Mouse (Mus musculus): ENCODE measurements around the gene Tmem150b.

Tmem150b gene

DNA sequence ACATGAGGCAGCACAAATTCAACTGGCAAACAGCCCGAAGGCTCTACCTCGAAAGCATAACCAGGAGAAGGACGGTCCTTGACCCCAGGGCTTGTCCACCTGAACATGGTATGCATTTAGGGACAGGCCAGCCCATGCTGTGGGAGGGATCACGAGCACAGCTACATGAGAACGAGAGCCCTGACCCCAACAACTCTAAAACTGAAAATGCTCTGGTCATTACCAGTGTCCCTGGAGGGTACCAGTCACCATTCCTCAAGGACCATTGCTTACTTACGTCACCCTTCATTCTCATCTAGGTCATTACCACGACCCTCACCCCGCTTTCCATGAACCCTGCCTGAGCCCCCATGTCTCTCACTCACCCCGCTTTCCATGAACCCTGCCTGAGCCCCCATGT, 55.9 kb downstream of the Tmem150b start:
- in situ Hi-C loops (cut with MboI, MseI): loop anchor here in 1 of 2 experiments (10.0 kb wide), 1 partner anchor 396 kb away; the partner anchor contains the start of gene U2af2

DNA sequence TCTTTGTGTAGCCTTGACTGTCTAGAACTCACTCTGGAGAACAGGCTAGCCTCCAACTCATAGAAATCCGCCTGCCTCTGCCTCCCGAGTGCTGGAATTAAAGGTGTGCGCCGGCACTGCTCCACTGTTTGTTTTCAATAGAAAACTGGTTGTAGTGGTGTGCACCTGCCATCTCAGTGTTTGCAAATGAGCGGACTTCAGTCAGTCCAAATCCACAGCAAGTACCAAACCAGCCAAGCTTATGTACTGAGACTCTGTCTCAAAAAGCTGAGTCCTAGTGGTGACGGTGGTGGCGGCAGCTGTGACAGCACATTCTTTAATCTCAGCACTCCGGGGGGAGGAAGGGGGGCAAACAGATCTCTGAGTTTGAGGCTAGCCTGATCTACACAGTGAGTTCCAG, 56.5 kb downstream of the Tmem150b start:
- in situ Hi-C loops (cut with MboI, MseI): loop anchor here in 1 of 2 experiments (10.0 kb wide), 1 partner anchor 396 kb away; the partner anchor contains the start of gene U2af2

DNA sequence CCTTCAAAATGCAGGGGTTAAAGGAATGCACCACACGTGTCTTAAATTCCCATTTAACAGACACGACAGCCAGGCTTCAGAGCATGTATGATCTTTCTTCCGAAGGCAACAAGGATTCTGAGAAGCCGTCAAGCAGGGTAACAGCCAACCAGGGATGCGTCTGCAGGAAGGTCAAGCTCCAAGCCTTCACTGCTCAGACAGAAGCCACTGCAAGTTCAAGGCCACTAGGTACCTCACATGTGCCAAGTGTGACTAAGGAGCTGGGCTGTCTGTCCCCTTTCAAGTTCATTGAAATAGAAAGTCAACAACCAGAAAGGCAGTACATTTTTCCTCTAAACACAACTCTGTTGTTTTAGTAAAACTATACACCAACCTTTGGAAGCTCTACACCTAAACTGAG, 58.2 kb downstream of the Tmem150b start:
- in situ Hi-C loops (cut with MboI, MseI): loop anchor here in 1 of 2 experiments (10.0 kb wide), 1 partner anchor 398 kb away; the partner anchor contains the start of gene U2af2

DNA sequence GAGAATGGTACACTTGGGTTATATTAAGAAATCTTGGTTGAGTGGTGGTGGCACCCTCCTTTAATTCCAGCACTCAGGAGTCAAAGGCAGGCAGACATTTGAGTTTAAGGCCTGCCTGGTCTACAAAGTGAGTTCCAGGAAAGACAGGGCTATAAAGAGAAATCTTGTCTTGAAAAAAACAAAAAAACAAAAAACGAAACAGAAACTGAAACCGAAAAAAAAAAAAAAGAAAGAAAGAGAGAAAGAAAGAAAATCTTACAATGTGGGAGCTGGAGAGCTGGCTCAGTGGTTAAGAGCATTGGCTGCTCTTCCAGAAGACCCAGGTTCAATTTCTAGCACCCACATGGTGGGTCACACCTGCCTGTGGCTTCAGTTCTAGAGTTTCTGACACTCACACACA, 61.3 kb downstream of the Tmem150b start:
- in situ Hi-C loops (cut with MboI, MseI): loop anchor here in 1 of 2 experiments (10.0 kb wide), 1 partner anchor 401 kb away; the partner anchor contains the start of gene U2af2

DNA sequence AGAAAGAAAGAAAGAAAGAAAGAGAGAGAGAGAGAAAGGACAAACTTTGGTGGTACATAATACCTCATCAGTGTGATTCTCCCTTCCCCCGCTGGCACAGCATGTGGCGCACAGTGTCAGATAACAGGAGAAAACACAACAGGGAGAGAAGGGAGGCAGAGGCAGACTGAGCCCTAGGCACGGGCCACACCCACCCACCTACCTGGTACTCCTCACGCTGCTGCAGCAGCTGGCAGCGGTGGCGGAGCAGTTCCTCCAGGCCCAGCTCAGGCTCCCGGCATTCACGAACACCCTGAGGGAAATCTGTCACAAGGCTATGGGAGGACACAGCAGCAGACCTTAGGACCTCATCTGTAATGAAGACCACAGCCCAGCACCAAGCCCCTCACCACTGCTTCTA, 61.9 kb downstream of the Tmem150b start:
- in situ Hi-C loops (cut with MboI, MseI): loop anchor here in 1 of 2 experiments (10.0 kb wide), 1 partner anchor 402 kb away; the partner anchor contains the start of gene U2af2

DNA sequence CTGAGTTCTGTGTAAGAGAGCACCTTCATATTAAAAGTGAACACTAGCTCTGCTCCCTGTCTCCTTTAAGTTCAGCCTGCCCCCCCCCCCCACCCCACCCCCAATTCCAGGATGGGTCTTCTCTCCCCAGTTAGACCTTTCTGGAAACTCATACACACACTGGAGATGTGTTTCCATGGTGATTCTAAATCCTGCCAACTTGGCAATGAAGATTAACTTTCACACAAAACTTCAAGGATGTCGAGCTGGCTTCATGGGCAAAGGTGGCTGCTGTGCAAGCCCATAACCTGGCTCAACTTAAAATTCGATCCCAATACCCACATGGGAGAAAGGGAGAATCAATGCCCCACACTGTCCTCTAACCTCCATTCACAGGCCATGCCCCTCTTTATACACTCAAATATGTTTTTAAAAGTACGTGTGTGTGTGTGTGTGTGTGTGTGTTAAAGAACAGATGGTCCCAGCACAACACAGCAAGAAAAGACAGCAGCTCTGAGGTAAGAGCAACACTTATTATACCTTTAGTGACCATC, 65.1 kb downstream of the Tmem150b start:
- in situ Hi-C loops (cut with MboI, MseI): loop anchor here (5.0 to 10.0 kb wide), 2 partner anchors 402 to 405 kb away; partner anchors contain the start of gene U2af2 (in 2 of the 2)

DNA sequence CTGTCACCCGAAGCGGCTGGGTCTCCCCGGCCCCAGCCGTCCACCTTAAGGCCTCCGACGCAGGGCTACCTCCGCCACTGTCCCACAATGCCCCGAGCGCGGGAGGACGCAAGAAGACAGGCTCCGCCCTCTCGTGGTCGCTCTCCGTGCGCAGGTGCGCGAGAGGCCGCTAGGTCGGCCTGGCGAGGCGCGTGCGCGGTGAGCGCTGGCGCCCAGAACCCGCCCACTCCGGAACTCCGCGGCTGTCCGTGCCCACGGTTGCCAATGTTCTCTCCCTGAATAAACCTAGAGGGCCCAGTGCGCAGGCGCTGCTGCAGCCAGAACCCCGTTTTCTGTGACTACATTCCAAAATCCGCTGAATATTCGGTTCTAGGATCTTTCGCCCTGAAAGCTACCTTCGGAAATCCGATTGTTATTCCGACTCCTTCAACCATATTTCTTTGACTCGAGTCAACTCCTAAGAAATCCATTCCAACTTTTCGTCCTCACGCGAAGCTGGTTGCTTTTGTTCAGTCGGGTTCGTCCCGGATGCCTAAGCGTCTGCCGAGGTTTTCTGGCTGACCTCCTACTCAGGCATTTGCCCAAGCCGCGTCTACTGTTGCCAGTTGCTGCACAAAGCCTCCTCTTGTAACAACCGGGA, 66.0 kb downstream of the Tmem150b start, which contains the start of gene Ppp6r1:
Gene Ppp6r1 (minus strand): TSS at position 108 of the 640 bp plus-strand sequence.
- in situ Hi-C loops (cut with MboI, MseI): loop anchor here in 1 of 2 experiments (5.0 kb wide), 1 partner anchor 403 kb away; the partner anchor contains the start of gene U2af2

DNA sequence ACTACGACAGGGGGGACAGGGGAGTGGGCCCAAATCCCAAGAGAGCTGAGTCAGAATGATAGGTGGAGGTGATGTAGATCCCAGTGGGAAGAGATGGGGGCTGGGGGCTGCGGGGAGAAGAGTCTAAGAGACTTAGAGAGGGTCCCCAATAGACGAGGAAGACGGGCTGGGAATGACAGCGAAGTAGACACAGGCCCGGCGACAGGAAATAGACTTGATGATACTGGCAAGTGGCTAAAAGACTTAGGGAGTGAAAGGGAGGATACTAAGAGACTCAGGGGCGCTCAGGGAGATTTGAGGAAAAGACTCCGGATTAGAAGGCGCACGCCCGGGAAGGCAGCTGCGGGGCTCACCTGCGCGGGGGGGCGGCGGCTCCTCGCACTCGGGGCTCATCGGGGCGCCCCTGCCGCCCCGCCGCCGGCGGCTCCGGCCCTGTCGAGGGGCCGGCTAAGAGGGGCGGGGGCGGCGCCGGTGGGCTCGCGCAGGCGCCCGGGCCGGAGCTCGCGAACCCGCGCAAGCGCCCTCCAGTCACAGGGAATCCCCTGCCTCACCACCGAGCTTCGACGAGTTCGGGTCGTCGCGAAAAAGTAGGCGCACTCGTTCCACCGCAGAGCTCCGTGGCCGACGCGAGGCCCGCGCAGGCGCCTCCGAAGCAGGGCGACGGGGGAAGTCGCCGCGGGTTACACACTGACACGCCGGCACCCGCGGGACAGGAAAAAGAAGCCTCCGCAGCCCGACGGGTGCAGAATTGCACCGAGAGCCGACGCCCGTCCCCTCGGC, 66.7 kb downstream of the Tmem150b start:
- in situ Hi-C loops (cut with MboI, MseI): loop anchor here in 1 of 2 experiments (5.0 kb wide), 1 partner anchor 404 kb away; the partner anchor contains the start of gene U2af2

DNA sequence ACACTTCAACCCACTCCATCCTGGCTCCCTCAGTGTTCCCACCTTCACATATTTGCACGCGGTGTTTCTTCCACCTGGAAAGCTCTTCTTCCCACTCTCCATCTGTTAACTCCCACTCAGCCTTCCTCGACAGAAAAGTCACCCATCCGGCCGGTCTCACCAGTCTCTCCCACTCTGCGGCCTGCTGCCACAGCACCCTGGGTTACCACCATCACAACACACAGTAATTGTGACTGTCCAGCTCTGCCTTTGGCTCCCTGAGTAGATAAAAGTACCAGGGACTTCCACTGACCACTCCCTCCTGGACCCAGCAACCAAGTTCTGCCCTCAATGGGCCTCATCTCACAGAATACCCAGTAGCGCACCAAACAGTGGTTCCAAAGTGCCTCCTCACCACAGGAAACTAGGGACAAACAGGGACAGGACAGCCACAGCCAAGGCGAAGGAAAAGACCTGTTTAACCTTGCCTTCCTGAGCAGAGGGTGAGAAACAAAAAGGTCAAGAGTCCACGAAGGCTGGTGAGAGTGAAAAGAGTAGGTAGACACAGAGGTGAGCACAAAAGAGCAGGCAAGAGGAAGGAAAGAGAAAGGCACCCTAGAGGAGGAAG, 67.4 kb downstream of the Tmem150b start:
- in situ Hi-C loops (cut with MboI, MseI): loop anchor here in 1 of 2 experiments (5.0 kb wide), 1 partner anchor 405 kb away; the partner anchor contains the start of gene U2af2

Data from T-helper 17 cell (primary cell).